ENCODE assay signal across 9 mouse cellular contexts in the genomic region with DNA sequence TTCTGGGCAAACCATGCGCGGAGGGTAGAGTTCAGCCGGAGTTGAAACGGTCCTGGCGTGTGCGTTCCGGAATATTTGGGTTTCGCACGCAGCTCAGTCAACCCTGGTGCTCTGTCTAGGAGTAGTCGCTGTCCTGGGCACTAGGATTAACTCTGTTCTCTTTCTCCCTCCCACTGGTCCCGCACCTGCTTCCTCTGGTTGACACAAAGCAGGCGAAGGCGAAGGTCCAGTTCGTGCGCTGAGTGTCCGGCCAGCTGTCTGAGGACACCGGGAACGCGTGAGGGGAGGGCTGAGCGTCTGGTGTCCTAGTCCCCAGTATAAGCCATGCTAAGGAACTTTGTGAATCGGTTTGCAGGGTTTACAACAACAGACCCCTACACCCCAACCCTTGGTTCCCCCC. TPM values are rescaled to one million over a fixed set of nuclear protein-coding genes. Genes with fewer than 3 reads are reported as not detected.
DNase-seq lines count a peak whose midpoint lies in the region; ATAC-seq and TF ChIP-seq lines count a peak whose summit lies in the region.
"Had no signal": no experiment of that assay in that cellular context is flagged by ENCODE, and none has a peak within 500 bp of the region (broad histone marks: within the 10 kb centered on the region; RNA-seq: fewer than 3 reads in every experiment).

No protein-coding gene starts in this region.

- in situ Hi-C loops in ES-E14 (cut with MboI; ENCODE audit: low sequenced_read_pairs in 2 of 2, unreplicated experiment in 2 of 2) = no loop called here

- ATAC-seq in forebrain, embryonic 16.5 days = peak; percentile 48
- ATAC-seq in limb, embryonic 15.5 days (ENCODE audit: insufficient number of reproducible peaks, low FRiP score, low TSS enrichment, low read depth) = 0 out of 2 replicates have a peak, but pooled peaks have one; percentile 31

- under 1% methylated on average over 21 of the region's 21 CpGs for WGBS in forebrain, embryonic 16.5 days
- 1% methylated on average over 21 of the region's 21 CpGs for WGBS in limb, embryonic 15.5 days

- H3K27ac ChIP-seq in ES-E14 (ENCODE audit: insufficient read depth, low read depth, low read length, poor library complexity, severe bottlenecking) = no peak overlapping the region
- no peak overlapping the region for H3K27ac ChIP-seq in forebrain, embryonic 16.5 days (ENCODE audit: low read length)
- H3K27ac ChIP-seq in limb, embryonic 15.5 days = peak overlapping the region; percentile 87

- peaks cover 0 to 6% of the 10 kb centered on the region in 2 experiments; a peak in 1 of 4 replicates for H3K4me1 ChIP-seq in ES-E14 (ENCODE audit: control insufficient read depth in 2 of 2, insufficient read depth in 2 of 2, low read length in 2 of 2, poor library complexity in 1 of 2)
- peaks cover 9% of the 10 kb centered on the region for H3K4me1 ChIP-seq in forebrain, embryonic 16.5 days (replicated peaks; ENCODE audit: control insufficient read depth, insufficient read depth, low read length)
- H3K4me1 ChIP-seq in limb, embryonic 15.5 days = peaks cover 39% of the 10 kb centered on the region

- H3K9ac ChIP-seq in ES-E14 (ENCODE audit: insufficient read depth, low read depth, low read length, poor library complexity, severe bottlenecking) = no peak overlapping the region
- no peak overlapping the region for H3K9ac ChIP-seq in forebrain, embryonic 16.5 days (replicated peaks; ENCODE audit: low read depth, low read length)
- 0 out of 2 replicates have a peak overlapping the region, but pooled peaks have one; percentile 23 for H3K9ac ChIP-seq in limb, embryonic 15.5 days

- H3K4me2 ChIP-seq in forebrain, embryonic 16.5 days (ENCODE audit: low read length) = peak overlapping the region; percentile 16
- H3K4me2 ChIP-seq in limb, embryonic 15.5 days = peak overlapping the region; percentile 58

- peak; percentile 12 for DNase-seq in gastrocnemius, postnatal 10 days
- DNase-seq in gastrocnemius, adult 8-10 months (ENCODE audit: low spot score in 2 of 2) = no peak
- no peak for DNase-seq in ES-E14 (ENCODE audit: low read depth, low spot score)
- no peak for DNase-seq in spleen, adult 12 weeks (ENCODE audit: low spot score)
- no peak for DNase-seq in urinary bladder, postnatal 10 days (ENCODE audit: low spot score)
- DNase-seq in frontal cortex, adult 2 months (ENCODE audit: extremely low spot score in 1 of 2, low spot score in 1 of 2) = no peak
- DNase-seq: kidney, postnatal 14 days had no signal

- H3K9me3 ChIP-seq in ES-E14 (ENCODE audit: control insufficient read depth, insufficient read depth, low read depth, low read length) = no peaks in the 10 kb centered on the region
- no peaks in the 10 kb centered on the region for H3K9me3 ChIP-seq in forebrain, embryonic 16.5 days (ENCODE audit: control insufficient read depth, low read length)
- H3K9me3 ChIP-seq in limb, embryonic 15.5 days = no peaks in the 10 kb centered on the region

- peaks cover 59% of the 10 kb centered on the region for H3K27me3 ChIP-seq in forebrain, embryonic 16.5 days (replicated peaks; ENCODE audit: control insufficient read depth, insufficient read depth, low read length)
- peaks cover 17% of the 10 kb centered on the region; the same call in 1 of the 2 replicates for H3K27me3 ChIP-seq in limb, embryonic 15.5 days

- peak overlapping the region; percentile 11 to 22; a peak in 2 of 4 replicates for H3K4me3 ChIP-seq in ES-E14 (ENCODE audit: insufficient read depth in 1 of 2, low read depth in 1 of 2, low read length in 2 of 2, poor library complexity in 1 of 2, severe bottlenecking in 1 of 2)
- no peak overlapping the region for H3K4me3 ChIP-seq in forebrain, embryonic 16.5 days (replicated peaks; ENCODE audit: low read length)
- H3K4me3 ChIP-seq in limb, embryonic 15.5 days = peak overlapping the region; percentile 34

- no peaks in the 10 kb centered on the region for H3K36me3 ChIP-seq in ES-E14 (ENCODE audit: control insufficient read depth, insufficient read depth, low read length, poor library complexity, severe bottlenecking)
- no peaks in the 10 kb centered on the region for H3K36me3 ChIP-seq in forebrain, embryonic 16.5 days (ENCODE audit: control insufficient read depth, insufficient read depth)
- H3K36me3 ChIP-seq in limb, embryonic 15.5 days = no peaks in the 10 kb centered on the region

TF ChIP-seq in ES-E14, 5 proteins besides CTCF, POLR2A, EP300 and RAD21:
- TF ChIP-seq CHD2 (IDR thresholded peaks at IDR 0.05; ENCODE audit: low read depth, low read length) (no peak), MAFK (IDR thresholded peaks at IDR 0.05; ENCODE audit: insufficient read depth, low read depth, low read length) (no peak), ZC3H11A (IDR thresholded peaks at IDR 0.05; ENCODE audit: borderline replicate concordance, low read depth, low read length) (no peak), HCFC1 (IDR thresholded peaks at IDR 0.05; ENCODE audit: borderline replicate concordance, insufficient read depth, low read length) (no peak), ZNF384 (IDR thresholded peaks at IDR 0.05; ENCODE audit: low read depth, low read length) (no peak)

RNA-seq across cellular contexts. Expression of a gene that starts 10.0 kb away (rescaled TPM):
- 1 to 10 TPM; 3.9 to 8.4 TPM for total RNA-seq in gastrocnemius, postnatal 10 days (2021)
- total RNA-seq in gastrocnemius, adult 8-10 months (2022) = 1 to 10 TPM in 1 of 4 experiments, under 1 TPM in 3; 0.24 to 2.1 (median 0.67) TPM
- 2.6 and 6.8 TPM in 2 replicates for total RNA-seq in ES-E14 (2012; rRNA removed)
- 0.51 and 0.58 TPM in 2 replicates for polyA plus RNA-seq in forebrain, embryonic 16.5 days (2015; fragmentation: Nextera tagmentation; extraction: Ambion mirVana)
- polyA plus RNA-seq in limb, embryonic 15.5 days (2015; fragmentation: Nextera tagmentation; extraction: Ambion mirVana) = 27.9 and 43.7 TPM in 2 replicates
- 0.95 and 1.1 TPM in 2 replicates for polyA plus RNA-seq in frontal cortex, adult 2 months (2012; rRNA removed)

RNA-seq across cellular contexts. Expression of a gene that starts 39.3 kb away (rescaled TPM):
- not detected for total RNA-seq in gastrocnemius, postnatal 10 days (2021)
- not detected for total RNA-seq in gastrocnemius, adult 8-10 months (2022)
- not detected in 2 replicates for total RNA-seq in ES-E14 (2012; rRNA removed)
- polyA plus RNA-seq in forebrain, embryonic 16.5 days (2015; fragmentation: Nextera tagmentation; extraction: Ambion mirVana) = not detected in 2 replicates
- polyA plus RNA-seq in limb, embryonic 15.5 days (2015; fragmentation: Nextera tagmentation; extraction: Ambion mirVana) = not detected in 2 replicates
- polyA plus RNA-seq in frontal cortex, adult 2 months (2012; rRNA removed) = not detected in 2 replicates
